Mouse (Mus musculus) lung, embryonic 15.5 days (tissue): ENCODE data around the gene Otud7a. TPM values are rescaled to one million over a fixed set of nuclear protein-coding genes. Genes with fewer than 3 reads are reported as not detected.

ENCODE experiments used
- ATAC-seq: fragments of 200-750 bp; cut with Nextera tagmentation; 2 replicates; pipeline ENCODE4 v1.8.0; 2017; ENCODE audit warnings: moderate number of reproducible peaks, borderline replicate concordance; ENCODE audit not compliant: low FRiP score, low TSS enrichment; ENCODE audit errors: extremely low read depth
- H3K27ac ChIP-seq: fragments of 300-500 bp; sonication (generic); 2 replicates; pipeline ENCODE4 v1.5.1; 2015; ENCODE audit warnings: moderate library complexity, mild to moderate bottlenecking, inconsistent platforms
- H3K27me3 ChIP-seq: fragments of 300-500 bp; sonication (generic); 2 replicates; pipeline ENCODE4 v1.6.1; 2015; ENCODE audit warnings: inconsistent platforms
- H3K36me3 ChIP-seq: fragments of 300-500 bp; sonication (generic); 2 replicates; pipeline ENCODE4 v1.6.1; 2015; ENCODE audit warnings: inconsistent platforms
- H3K4me1 ChIP-seq: fragments of 300-500 bp; sonication (generic); 2 replicates; pipeline ENCODE4 v1.6.1; 2015; ENCODE audit warnings: inconsistent platforms
- H3K4me2 ChIP-seq: fragments of 300-500 bp; sonication (generic); 2 replicates; pipeline ENCODE4 v1.6.1; 2015; ENCODE audit warnings: inconsistent platforms, mild to moderate bottlenecking, moderate library complexity
- H3K4me3 ChIP-seq: fragments of 300-500 bp; sonication (generic); 2 replicates; pipeline ENCODE4 v1.5.1; 2015; ENCODE audit warnings: mild to moderate bottlenecking, inconsistent platforms
- H3K9ac ChIP-seq: fragments of 300-500 bp; sonication (generic); 2 replicates; pipeline ENCODE4 v1.6.1; 2015; ENCODE audit warnings: inconsistent platforms
- H3K9me3 ChIP-seq: fragments of 300-500 bp; sonication (generic); 2 replicates; pipeline ENCODE4 v1.6.1; 2016; ENCODE audit warnings: inconsistent platforms
- WGBS: fragments of 180-500 bp; shearing (Covaris S2); methylation state at CpG from one replicate; pipeline ENCODE4 v1.1.7; 2015; 5-methylcytosine and 5-hydroxymethylcytosine counted together
- polyA plus RNA-seq: library from polyadenylated mRNA; unstranded; fragments of >200 nt; fragmentation: Nextera tagmentation; extraction: Ambion mirVana; gene quantifications from 2 replicates; pipeline ENCODE4 v1.2.1, GENCODE M21; 2015

Otud7a gene
- polyA plus RNA-seq, 1 experiment from 2014 or later: 0.19 TPM

DNA sequence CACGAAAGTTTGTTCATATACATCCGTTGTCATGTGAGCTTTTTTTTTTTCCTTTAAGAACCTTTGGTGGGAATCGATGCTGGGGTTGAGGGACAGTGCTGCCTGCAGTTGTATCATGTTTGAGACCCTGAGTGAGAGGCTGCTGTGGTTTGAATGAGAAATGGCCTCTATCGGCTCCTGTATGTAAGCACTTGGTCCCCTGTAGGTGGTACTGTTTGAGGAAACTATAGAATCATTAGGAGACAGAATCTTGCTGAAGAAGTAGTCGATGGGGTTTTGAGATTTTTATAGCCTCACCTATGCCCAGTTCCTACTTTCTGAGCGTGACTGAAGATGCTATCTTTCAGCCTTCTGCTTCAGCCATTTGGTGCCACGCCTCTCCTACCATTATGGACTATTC, 354.8 kb downstream of the Otud7a start:
- no peak for ATAC-seq
- Histone ChIP-seq H3K4me3 (no peak overlapping the region), H3K4me1 (no peaks in the 10 kb centered on the region), H3K36me3 (no peaks in the 10 kb centered on the region), H3K27ac (no peak overlapping the region), H3K4me2 (no peak overlapping the region), H3K9ac (no peak overlapping the region), H3K27me3 (no peaks in the 10 kb centered on the region), H3K9me3 (no peaks in the 10 kb centered on the region)
- WGBS: 82% methylated on average over 7 of the region's 7 CpGs

DNA sequence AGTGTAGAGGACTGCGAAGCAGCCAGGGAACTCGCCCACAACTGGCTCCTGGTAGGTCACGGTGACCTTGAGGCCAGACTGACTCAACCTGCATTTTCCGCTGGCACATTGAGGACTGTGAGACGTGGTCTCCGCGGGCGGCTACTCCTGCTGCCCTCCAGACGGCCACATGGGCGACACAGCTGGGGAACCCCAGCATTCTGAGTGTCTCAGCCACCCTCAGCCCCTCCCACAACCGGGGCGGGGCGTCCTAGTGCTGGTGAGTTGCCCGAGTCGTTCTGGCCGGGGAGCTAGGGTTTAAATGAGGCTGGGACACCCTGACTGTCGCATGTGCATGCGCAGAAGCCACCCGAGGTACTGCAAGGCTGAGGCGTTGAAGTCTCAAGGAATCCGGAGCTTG, 358.2 kb downstream of the Otud7a start:
- Histone ChIP-seq H3K4me3 (no peak overlapping the region), H3K9ac (no peak overlapping the region), H3K4me1 (no peaks in the 10 kb centered on the region), H3K27me3 (no peaks in the 10 kb centered on the region), H3K27ac (no peak overlapping the region), H3K9me3 (no peaks in the 10 kb centered on the region), H3K4me2 (no peak overlapping the region), H3K36me3 (no peaks in the 10 kb centered on the region)
- 83% methylated on average over 21 of the region's 21 CpGs for WGBS
- no peak for ATAC-seq

Other genes with a start within 250 kb of the Otud7a start
- 0.55 and 1.0 TPM in 2 replicates for gene Chrna7, start 232.2 kb upstream of the Otud7a start, polyA plus RNA-seq